Mouse (Mus musculus) bone marrow macrophage, adult 2 months (primary cell): Measurements from ENCODE around the gene Slc22a22.

ENCODE experiments used
- CTCF ChIP-seq: IDR thresholded peaks from 2 replicates; pipeline ENCODE4 v1.5.1; 2012; ENCODE audit warnings: low read depth, mild to moderate bottlenecking, low read length, moderate library complexity
- POLR2A ChIP-seq: IDR thresholded peaks from 2 replicates; pipeline ENCODE4 v1.6.1; 2012; ENCODE audit warnings: mild to moderate bottlenecking, low read depth, low read length, borderline replicate concordance

GRCm38 (mm10) chr15:57504126-57504705 is 26.8 kb upstream of the Slc22a22 start:
- TF ChIP-seq CTCF (no peak), POLR2A (no peak)
